Mouse (Mus musculus) midbrain, embryonic 15.5 days (tissue): ENCODE data around the gene Lyve1. TPM values are rescaled to one million over a fixed set of nuclear protein-coding genes. Genes with fewer than 3 reads are reported as not detected.
A peak's percentile ranks its signal among the peaks of the same experiment; 100 is the strongest.

Experiments
- ATAC-seq: fragments of 200-750 bp; cut with Nextera tagmentation; replicated peaks from 2 replicates; pipeline ENCODE4 v1.8.0; 2017; ENCODE audit warnings: moderate TSS enrichment
- H3K27ac ChIP-seq: fragments of 300-500 bp; sonication (generic); 2 replicates; pipeline ENCODE4 v1.5.1; 2015; ENCODE audit warnings: mild to moderate bottlenecking, inconsistent platforms
- H3K27me3 ChIP-seq: fragments of 300-500 bp; sonication (generic); replicated peaks from 2 replicates; pipeline ENCODE4 v1.6.1; 2015; ENCODE audit warnings: inconsistent platforms
- H3K36me3 ChIP-seq: fragments of 300-500 bp; sonication (generic); replicated peaks from 2 replicates; pipeline ENCODE4 v1.6.1; 2015; ENCODE audit warnings: inconsistent platforms
- H3K4me1 ChIP-seq: fragments of 300-500 bp; sonication (generic); 2 replicates; pipeline ENCODE4 v1.6.1; 2015; ENCODE audit warnings: inconsistent platforms
- H3K4me2 ChIP-seq: fragments of 300-500 bp; sonication (generic); 2 replicates; pipeline ENCODE4 v1.6.1; 2015; ENCODE audit warnings: inconsistent platforms, mild to moderate bottlenecking, moderate library complexity
- H3K4me3 ChIP-seq: fragments of 300-500 bp; sonication (generic); 2 replicates; pipeline ENCODE4 v1.5.1; 2015; ENCODE audit warnings: mild to moderate bottlenecking, inconsistent platforms
- H3K9ac ChIP-seq: fragments of 300-500 bp; sonication (generic); 2 replicates; pipeline ENCODE4 v1.6.1; 2015; ENCODE audit warnings: mild to moderate bottlenecking, inconsistent platforms
- H3K9me3 ChIP-seq: fragments of 300-500 bp; sonication (generic); 2 replicates; pipeline ENCODE4 v1.6.1; 2016; ENCODE audit warnings: inconsistent platforms
- WGBS: fragments of 180-500 bp; shearing (Covaris S2); methylation state at CpG from one replicate; pipeline ENCODE4 v1.1.7; 2015; ENCODE audit warnings: mixed read lengths; 5-methylcytosine and 5-hydroxymethylcytosine counted together
- polyA plus RNA-seq: library from polyadenylated mRNA; unstranded; fragments of >200 nt; fragmentation: Nextera tagmentation; extraction: Ambion mirVana; gene quantifications from 2 replicates; pipeline ENCODE4 v1.2.1, GENCODE M21; 2015

The Lyve1 gene
- polyA plus RNA-seq, 1 experiment from 2014 or later: 6.9 TPM

DNA sequence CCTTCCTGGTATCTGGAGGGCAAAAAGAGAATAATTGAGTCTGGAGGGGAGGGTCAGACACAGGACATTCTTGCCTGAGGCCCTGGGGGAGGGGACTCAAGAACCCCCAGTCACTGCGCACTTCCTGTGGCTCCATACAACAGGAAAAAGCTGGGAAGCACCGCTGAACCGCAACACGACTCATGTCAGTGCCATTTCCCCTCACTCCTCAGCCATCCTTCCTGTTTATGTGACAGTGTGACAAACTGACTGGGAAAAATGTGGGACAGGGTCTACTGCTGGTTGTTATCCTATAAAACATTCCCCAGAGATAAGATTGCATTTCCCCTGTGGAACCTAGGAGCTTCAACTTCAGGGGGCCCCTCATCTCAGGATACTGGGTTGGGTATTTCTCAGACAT is 13.9 kb upstream of the Lyve1 start:
- H3K4me2 ChIP-seq: no peak overlapping the region
- H3K9ac ChIP-seq: no peak overlapping the region
- no peak for ATAC-seq
- no peak overlapping the region for H3K4me3 ChIP-seq
- no peaks in the 10 kb centered on the region for H3K36me3 ChIP-seq
- no peaks in the 10 kb centered on the region for H3K9me3 ChIP-seq
- no peak overlapping the region for H3K27ac ChIP-seq
- no peaks in the 10 kb centered on the region for H3K4me1 ChIP-seq
- no peaks in the 10 kb centered on the region for H3K27me3 ChIP-seq
- WGBS: 85% methylated on average over 4 of the region's 4 CpGs

DNA sequence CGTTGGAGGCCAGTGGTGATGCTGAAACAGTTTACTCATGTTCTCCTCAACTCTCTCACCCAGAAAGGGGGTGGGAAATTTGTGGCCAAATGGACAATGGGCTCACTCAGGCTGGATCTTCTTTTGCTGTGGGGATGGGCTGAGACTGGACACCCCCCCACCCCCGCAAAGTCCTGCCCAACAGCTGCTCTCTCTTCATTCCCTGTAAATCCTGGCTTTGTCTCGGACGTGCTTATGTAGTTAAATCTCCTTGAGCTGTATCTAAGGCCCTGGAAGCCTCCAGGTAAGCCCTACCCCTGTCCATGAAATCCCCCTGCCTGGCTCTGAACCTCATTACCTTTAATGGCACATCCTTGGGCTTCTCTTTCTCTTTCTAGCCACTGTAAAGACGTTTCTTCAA is 5.8 kb upstream of the Lyve1 start:
- WGBS: 56% methylated on average over 5 of the region's 5 CpGs
- Histone ChIP-seq H3K4me3 (no peak overlapping the region), H3K27me3 (no peaks in the 10 kb centered on the region), H3K9me3 (no peaks in the 10 kb centered on the region), H3K4me2 (no peak overlapping the region), H3K36me3 (no peaks in the 10 kb centered on the region), H3K4me1 (0 out of 2 replicates have a peak, but pooled peaks cover 3% of the 10 kb centered on the region), H3K9ac (no peak overlapping the region), H3K27ac (no peak overlapping the region)
- ATAC-seq: no peak

DNA sequence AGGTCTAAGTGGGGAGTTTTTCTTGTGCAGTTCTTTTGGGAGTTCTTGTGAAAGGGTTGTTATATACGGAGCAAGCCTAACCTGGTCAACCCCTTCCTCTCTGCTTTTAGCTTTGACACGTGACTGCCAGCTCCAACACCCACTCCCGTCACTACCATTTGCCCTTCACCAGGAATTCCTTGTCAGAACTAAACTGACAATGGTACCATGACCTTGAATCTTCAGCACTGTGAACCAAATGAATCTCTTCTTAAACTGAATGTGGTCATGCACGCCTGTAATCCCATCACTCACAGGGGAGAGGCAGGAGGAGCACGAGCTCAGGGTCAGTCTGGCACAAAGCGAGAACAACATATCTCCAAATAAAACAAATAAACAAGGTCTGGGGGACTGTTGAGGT is 4.1 kb upstream of the Lyve1 start:
- Histone ChIP-seq H3K36me3 (no peaks in the 10 kb centered on the region), H3K27me3 (no peaks in the 10 kb centered on the region), H3K4me3 (no peak overlapping the region), H3K4me2 (no peak overlapping the region), H3K9ac (no peak overlapping the region), H3K9me3 (no peaks in the 10 kb centered on the region), H3K4me1 (0 out of 2 replicates have a peak, but pooled peaks cover 3% of the 10 kb centered on the region), H3K27ac (no peak overlapping the region)
- no peak for ATAC-seq
- WGBS: 81% methylated on average over 6 of the region's 6 CpGs

DNA sequence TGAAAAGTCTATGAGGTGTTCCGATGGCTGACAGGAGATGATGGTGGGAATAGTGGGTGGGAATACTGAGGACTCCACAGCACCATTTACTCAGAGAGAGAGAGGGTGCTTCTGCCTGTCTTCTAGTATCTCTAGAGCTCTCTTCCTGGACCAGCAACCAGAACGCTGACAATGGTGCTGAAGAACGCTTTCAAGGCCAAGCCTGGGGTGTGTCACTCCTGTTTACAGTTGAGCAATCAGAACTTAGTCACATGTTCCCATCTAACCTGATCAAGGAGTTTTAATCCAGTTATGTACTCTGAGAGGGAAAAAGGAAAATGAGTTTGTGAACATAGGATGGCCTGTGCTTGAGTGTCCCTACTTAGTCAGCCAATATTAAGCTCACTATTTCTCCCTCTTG is 3.0 kb upstream of the Lyve1 start:
- WGBS: 95% methylated on average over 3 of the region's 3 CpGs
- H3K4me1 ChIP-seq: 0 out of 2 replicates have a peak, but pooled peaks cover 3% of the 10 kb centered on the region
- no peak overlapping the region for H3K4me3 ChIP-seq
- ATAC-seq: no peak
- H3K9me3 ChIP-seq: no peaks in the 10 kb centered on the region
- no peaks in the 10 kb centered on the region for H3K27me3 ChIP-seq
- H3K4me2 ChIP-seq: no peak overlapping the region
- no peaks in the 10 kb centered on the region for H3K36me3 ChIP-seq
- no peak overlapping the region for H3K27ac ChIP-seq
- no peak overlapping the region for H3K9ac ChIP-seq

DNA sequence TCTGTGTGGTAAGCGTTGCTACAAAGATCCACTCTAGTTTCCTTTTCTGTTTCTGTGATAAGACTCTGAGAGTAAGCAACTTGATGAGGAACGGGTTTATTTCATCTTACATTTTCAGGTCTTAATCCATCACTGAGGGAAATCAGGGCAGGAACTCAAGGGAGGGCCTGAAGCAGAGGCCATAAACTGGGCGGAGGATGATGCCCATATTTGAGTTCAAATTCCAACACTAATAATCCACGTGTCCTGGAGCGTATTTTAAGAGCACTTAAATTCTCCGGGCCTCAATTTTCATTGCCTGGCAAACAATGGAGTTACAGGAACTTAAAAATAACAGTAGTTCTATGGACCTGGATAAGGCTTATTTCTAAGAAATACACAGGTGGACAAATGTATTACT is 2.5 kb upstream of the Lyve1 start:
- no peak overlapping the region for H3K4me3 ChIP-seq
- no peak overlapping the region for H3K9ac ChIP-seq
- 85% methylated on average over 6 of the region's 6 CpGs for WGBS
- no peaks in the 10 kb centered on the region for H3K9me3 ChIP-seq
- 0 out of 2 replicates have a peak, but pooled peaks cover 3% of the 10 kb centered on the region for H3K4me1 ChIP-seq
- no peak overlapping the region for H3K27ac ChIP-seq
- H3K4me2 ChIP-seq: no peak overlapping the region
- no peaks in the 10 kb centered on the region for H3K36me3 ChIP-seq
- no peak for ATAC-seq
- no peaks in the 10 kb centered on the region for H3K27me3 ChIP-seq

DNA sequence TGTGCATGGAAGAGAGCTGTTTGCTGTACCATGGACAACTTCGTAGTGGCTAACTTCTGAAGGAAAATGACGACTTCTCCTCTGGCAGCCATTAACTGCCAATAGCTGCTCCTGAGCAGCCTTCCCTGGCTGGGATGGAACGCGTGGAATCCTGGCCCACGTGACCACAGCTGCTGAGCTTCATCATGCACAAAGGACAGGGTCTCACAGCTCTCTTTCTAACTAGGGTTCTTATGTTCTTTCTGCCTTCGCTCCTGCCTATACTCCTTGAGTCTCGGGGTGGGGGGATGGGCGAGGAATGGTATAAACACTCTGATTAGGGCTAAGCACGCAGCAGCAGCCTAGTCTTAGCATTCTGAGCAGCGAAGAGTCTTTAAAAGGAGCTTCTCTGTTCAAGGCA is 2.0 kb upstream of the Lyve1 start:
- Histone ChIP-seq H3K9me3 (no peaks in the 10 kb centered on the region), H3K27me3 (no peaks in the 10 kb centered on the region), H3K4me3 (no peak overlapping the region), H3K27ac (no peak overlapping the region), H3K4me1 (0 out of 2 replicates have a peak, but pooled peaks cover 3% of the 10 kb centered on the region), H3K9ac (no peak overlapping the region), H3K4me2 (no peak overlapping the region), H3K36me3 (no peaks in the 10 kb centered on the region)
- WGBS: 34% methylated on average over 10 of the region's 10 CpGs
- peak; percentile 42; the same call in 1 of the 2 replicates for ATAC-seq

DNA sequence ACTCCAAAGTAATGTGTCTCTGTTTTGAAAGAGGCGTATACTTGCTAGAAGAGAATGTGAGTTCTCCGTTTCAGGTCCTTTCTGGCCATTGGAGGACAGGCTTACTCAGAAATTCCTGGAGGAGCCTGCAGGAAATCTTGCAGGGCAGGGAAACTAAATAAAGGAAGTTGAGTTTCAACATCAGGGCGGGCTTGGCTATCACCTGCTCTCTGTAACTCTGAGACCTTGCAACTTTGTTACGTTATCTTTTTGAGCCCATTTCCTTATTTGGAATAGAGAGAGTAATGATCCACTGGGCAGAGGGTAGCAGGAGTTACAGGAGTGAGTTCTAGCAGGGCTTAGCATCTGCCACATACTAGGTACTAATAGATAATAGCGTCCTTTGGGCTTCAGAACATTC is 2.9 kb downstream of the Lyve1 start:
- Histone ChIP-seq H3K9me3 (no peaks in the 10 kb centered on the region), H3K4me2 (no peak overlapping the region), H3K4me1 (0 out of 2 replicates have a peak, but pooled peaks cover 3% of the 10 kb centered on the region), H3K4me3 (no peak overlapping the region), H3K27me3 (no peaks in the 10 kb centered on the region), H3K9ac (no peak overlapping the region), H3K36me3 (no peaks in the 10 kb centered on the region), H3K27ac (no peak overlapping the region)
- 84% methylated on average over 5 of the region's 5 CpGs for WGBS
- no peak for ATAC-seq

DNA sequence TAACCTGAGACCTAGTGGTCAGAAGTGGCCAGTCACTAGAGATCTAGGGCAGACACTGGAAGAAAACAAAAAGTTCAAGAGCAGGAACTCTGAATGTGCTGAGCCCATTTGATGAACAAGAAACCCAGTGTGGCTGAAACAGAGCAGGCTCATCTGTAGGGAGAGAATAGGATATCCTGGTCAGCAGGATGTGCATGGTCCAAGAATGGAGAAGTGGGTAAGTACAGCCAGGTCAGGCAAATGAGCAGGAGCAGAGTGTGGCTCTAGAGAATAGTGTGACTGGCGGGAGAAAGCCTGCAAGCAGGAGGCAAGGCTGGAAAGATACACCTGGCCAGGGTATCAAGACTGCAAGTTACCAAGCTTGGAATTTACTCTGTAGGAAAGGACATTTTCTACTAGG is 7.4 kb downstream of the Lyve1 start:
- Histone ChIP-seq H3K9ac (no peak overlapping the region), H3K4me2 (no peak overlapping the region), H3K4me3 (no peak overlapping the region), H3K4me1 (no peaks in the 10 kb centered on the region), H3K9me3 (no peaks in the 10 kb centered on the region), H3K27me3 (no peaks in the 10 kb centered on the region), H3K27ac (no peak overlapping the region), H3K36me3 (no peaks in the 10 kb centered on the region)
- WGBS: 78% methylated on average over 1 of the region's 1 CpGs
- ATAC-seq: no peak

DNA sequence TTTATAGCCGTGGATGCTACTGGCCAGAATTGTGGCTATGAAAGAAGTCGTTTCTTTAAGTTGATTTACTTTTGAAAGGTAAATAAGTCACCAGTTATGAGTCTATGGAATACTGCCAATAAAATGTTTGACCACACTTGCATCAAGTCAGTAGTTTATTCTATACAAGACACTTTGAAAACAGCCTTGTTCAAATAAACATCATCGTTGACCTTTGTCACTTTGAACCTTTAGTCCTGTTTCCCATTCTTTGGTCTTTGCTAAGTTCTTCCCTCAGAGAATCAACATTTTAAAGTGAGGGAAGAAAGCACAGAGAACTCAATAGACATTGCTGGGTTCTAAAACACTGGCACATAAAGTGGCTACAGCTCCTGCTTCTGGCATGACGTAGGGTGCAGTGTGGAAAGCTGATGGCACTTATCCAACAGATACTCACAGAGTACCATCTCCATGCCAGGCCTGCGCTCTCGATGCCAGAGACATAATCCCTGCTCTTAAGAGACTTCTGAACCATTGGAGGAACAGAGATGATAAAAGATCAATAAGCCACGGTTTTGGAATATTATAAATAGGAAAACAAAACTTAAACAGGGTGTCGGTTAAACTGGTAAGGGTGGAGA is 8.0 kb downstream of the Lyve1 start:
- H3K4me2 ChIP-seq: no peak overlapping the region
- H3K27me3 ChIP-seq: no peaks in the 10 kb centered on the region
- no peaks in the 10 kb centered on the region for H3K4me1 ChIP-seq
- no peaks in the 10 kb centered on the region for H3K9me3 ChIP-seq
- H3K9ac ChIP-seq: no peak overlapping the region
- ATAC-seq: no peak
- WGBS: 75% methylated on average over 8 of the region's 8 CpGs
- H3K4me3 ChIP-seq: no peak overlapping the region
- no peak overlapping the region for H3K27ac ChIP-seq
- H3K36me3 ChIP-seq: no peaks in the 10 kb centered on the region

DNA sequence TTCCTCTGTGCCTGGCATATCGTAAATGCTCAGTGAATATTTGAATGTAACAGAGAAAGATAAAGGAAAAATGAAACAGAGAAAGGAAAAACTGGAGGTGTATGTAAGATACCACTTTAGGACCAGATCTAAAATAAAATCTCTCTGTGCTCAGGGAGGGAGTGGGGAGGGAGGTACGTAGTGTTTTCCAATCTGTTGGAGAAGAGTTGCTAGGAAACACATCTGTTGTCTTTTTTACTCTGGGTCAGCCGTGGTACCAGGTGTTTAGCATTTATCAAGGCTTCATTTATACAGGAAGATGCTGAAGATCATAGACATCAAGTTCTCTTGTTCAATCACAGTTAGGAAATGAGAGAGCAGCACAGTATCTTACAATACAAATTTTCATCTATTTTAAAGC is 8.5 kb downstream of the Lyve1 start:
- 59% methylated on average over 3 of the region's 3 CpGs for WGBS

DNA sequence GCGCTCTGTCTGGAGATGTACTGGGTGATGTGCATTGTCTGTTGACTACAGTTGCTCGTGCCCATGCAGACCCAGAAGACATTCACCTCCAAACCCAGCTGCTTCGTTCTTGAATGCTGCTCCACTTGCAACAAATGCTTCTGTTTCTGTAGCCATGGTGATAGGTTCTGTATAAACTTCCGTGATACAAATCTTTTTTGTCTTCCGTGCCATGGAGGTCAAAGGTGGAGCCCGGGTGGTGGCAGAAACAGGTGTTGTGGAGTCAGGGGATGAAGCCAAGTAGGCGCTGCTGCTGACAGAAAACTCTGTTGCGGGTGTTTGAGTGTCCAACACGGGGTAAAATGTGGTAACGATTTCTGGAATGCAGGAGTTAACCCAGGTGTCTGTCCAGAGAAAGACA is 9.4 kb downstream of the Lyve1 start:
- H3K9ac ChIP-seq: no peak overlapping the region
- H3K4me3 ChIP-seq: no peak overlapping the region
- H3K4me1 ChIP-seq: no peaks in the 10 kb centered on the region
- H3K4me2 ChIP-seq: no peak overlapping the region
- H3K36me3 ChIP-seq: no peaks in the 10 kb centered on the region
- H3K9me3 ChIP-seq: no peaks in the 10 kb centered on the region
- H3K27ac ChIP-seq: no peak overlapping the region
- 58% methylated on average over 10 of the region's 10 CpGs for WGBS
- no peak for ATAC-seq
- no peaks in the 10 kb centered on the region for H3K27me3 ChIP-seq

More for the DNA sequence above, 8.5 kb downstream of the Lyve1 start:
- Histone ChIP-seq H3K36me3 (no peaks in the 10 kb centered on the region), H3K4me1 (no peaks in the 10 kb centered on the region), H3K4me3 (no peak overlapping the region), H3K9ac (no peak overlapping the region), H3K9me3 (no peaks in the 10 kb centered on the region), H3K4me2 (no peak overlapping the region), H3K27ac (no peak overlapping the region), H3K27me3 (no peaks in the 10 kb centered on the region)
- no peak for ATAC-seq

DNA sequence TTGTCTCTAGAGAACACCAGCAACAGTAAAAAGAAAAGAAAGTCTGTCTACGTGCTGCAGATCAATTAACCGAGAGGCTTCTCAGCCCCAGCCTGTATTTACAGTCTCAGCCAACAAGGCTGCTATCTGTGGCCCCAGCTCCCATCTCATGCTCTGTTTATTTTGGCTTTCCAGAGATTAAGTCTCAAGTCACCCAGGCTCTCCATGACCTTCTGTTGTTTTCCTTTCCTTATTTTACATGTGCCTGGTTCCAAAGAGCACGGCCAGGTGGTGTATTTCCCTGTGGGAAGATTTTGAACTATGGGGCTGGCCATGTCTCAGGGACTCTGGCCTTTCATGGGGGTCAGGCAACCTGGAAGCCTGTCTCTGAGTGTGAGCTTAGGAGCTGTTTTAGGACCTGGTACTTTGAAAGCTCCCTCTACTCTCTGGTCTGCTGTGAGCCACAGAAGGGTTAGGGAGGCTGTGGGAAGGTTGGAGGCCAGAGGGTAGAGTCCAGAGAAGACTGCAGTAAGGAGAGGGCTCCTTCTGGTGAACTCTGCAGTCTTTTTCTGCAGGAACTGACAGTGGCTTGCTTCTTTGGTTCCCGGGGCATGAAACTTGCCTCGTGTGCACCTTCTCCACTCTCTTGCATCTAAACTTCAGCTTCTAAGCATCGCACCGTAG is 11.4 kb downstream of the Lyve1 start:
- 83% methylated on average over 7 of the region's 7 CpGs for WGBS

DNA sequence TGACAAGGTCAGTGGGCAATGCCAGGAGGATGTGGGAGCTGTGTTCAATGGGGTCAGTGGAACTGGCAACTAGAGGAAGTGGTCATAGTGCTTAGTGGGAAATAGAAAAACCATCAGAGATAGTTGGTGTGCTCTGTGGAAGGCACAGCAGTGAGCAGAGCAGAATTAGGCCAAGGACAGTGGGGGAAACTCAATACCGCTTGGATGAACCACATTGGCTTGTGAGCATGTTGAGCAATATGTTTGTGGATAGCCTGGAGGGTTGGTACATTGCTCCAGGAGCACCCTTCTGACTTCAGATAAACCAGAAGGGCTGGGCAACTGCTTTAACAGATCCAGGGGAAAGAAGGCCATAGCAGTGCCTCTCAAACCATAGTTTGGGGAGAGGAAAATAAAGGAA is 14.7 kb downstream of the Lyve1 start:
- no peak overlapping the region for H3K4me3 ChIP-seq
- no peaks in the 10 kb centered on the region for H3K9me3 ChIP-seq
- H3K36me3 ChIP-seq: no peaks in the 10 kb centered on the region
- no peak for ATAC-seq
- H3K27ac ChIP-seq: no peak overlapping the region
- H3K4me1 ChIP-seq: peaks cover 4% of the 10 kb centered on the region
- H3K4me2 ChIP-seq: no peak overlapping the region
- no peaks in the 10 kb centered on the region for H3K27me3 ChIP-seq
- H3K9ac ChIP-seq: no peak overlapping the region
- WGBS: 92% methylated on average over 1 of the region's 1 CpGs

More for the DNA sequence above, 11.4 kb downstream of the Lyve1 start:
- no peaks in the 10 kb centered on the region for H3K4me1 ChIP-seq
- H3K27me3 ChIP-seq: no peaks in the 10 kb centered on the region
- H3K4me3 ChIP-seq: no peak overlapping the region
- H3K36me3 ChIP-seq: no peaks in the 10 kb centered on the region
- H3K9ac ChIP-seq: no peak overlapping the region
- no peak overlapping the region for H3K4me2 ChIP-seq
- no peak overlapping the region for H3K27ac ChIP-seq
- H3K9me3 ChIP-seq: no peaks in the 10 kb centered on the region
- no peak for ATAC-seq
